Mouse (Mus musculus) G1E (cell line): ENCODE data around the gene 4933407L21Rik. TPM values are rescaled to one million over a fixed set of nuclear protein-coding genes. Genes with fewer than 3 reads are reported as not detected.

ENCODE experiments used
- ATAC-seq: 2 replicates; pipeline ENCODE4 v1.8.0; 2016; ENCODE audit warnings: mild to moderate bottlenecking; ENCODE audit not compliant: insufficient number of reproducible peaks, poor library complexity, low FRiP score, severe bottlenecking; ENCODE audit errors: extremely low read depth
- DNase-seq: peaks from one replicate; pipeline ENCODE4 v3.0.0; 2012; ENCODE audit warnings: low spot score
- H3K27me3 ChIP-seq: 2 replicates; pipeline ENCODE4 v1.6.1; 2012; ENCODE audit warnings: mild to moderate bottlenecking, low read length, inconsistent platforms; ENCODE audit not compliant: insufficient read depth
- H3K36me3 ChIP-seq: replicated peaks from 2 replicates; pipeline ENCODE3; 2012; ENCODE audit warnings: mild to moderate bottlenecking, inconsistent platforms
- H3K4me1 ChIP-seq: 2 replicates; pipeline ENCODE4 v1.6.1; 2012; ENCODE audit warnings: low read depth, low read length, inconsistent platforms, mixed read lengths; ENCODE audit not compliant: insufficient read depth
- H3K4me3 ChIP-seq: 2 replicates; pipeline ENCODE4 v1.5.1; 2012; ENCODE audit warnings: low read depth, mild to moderate bottlenecking, inconsistent platforms, low read length, moderate library complexity, mixed read lengths
- H3K9me3 ChIP-seq: replicated peaks from 2 replicates; pipeline ENCODE4 v1.6.1; 2012; ENCODE audit warnings: inconsistent platforms
- CTCF ChIP-seq: IDR thresholded peaks from 2 replicates; pipeline ENCODE4 v1.5.1; 2012; ENCODE audit warnings: low read depth, low read length, inconsistent platforms, mixed read lengths
- GATA1 ChIP-seq: IDR thresholded peaks from 2 replicates; pipeline ENCODE4 v1.6.1; 2012; ENCODE audit warnings: borderline replicate concordance, low read length, inconsistent platforms, mixed read lengths
- GATA2 ChIP-seq: IDR thresholded peaks from 2 replicates; pipeline ENCODE4 v1.6.1; 2012; ENCODE audit warnings: low read depth, low read length, inconsistent platforms, borderline replicate concordance
- POLR2AphosphoS5 ChIP-seq: IDR thresholded peaks from 2 replicates; pipeline ENCODE4 v1.6.1; 2012; ENCODE audit warnings: low read depth, low read length, inconsistent platforms; ENCODE audit not compliant: insufficient replicate concordance
- TAL1 ChIP-seq: conservative IDR thresholded peaks from 2 replicates; pipeline ENCODE4 v1.6.1; 2012; ENCODE audit warnings: low read depth, low read length, inconsistent platforms, mixed read lengths
- polyA plus RNA-seq: library from polyadenylated mRNA; stranded (reverse); fragments of >175 nt; gene quantifications from 2 replicates; pipeline ENCODE4 v1.2.3, GENCODE M21; 2012
- total RNA-seq, 2 experiments: library from RNA; stranded (forward) in 1 of 2; stranded (reverse) in 1 of 2; fragments of 200-1000 nt in 1 of 2; fragments of >200 nt in 1 of 2; fragmentation: Nextera tagmentation in 1 of 2; gene quantifications; 2 replicates each; pipeline ENCODE4 v1.2.3; 2014 to 2017

Gene 4933407L21Rik
- total and polyA plus RNA-seq, 3 experiments = 0.05 TPM; not detected in 2

DNA sequence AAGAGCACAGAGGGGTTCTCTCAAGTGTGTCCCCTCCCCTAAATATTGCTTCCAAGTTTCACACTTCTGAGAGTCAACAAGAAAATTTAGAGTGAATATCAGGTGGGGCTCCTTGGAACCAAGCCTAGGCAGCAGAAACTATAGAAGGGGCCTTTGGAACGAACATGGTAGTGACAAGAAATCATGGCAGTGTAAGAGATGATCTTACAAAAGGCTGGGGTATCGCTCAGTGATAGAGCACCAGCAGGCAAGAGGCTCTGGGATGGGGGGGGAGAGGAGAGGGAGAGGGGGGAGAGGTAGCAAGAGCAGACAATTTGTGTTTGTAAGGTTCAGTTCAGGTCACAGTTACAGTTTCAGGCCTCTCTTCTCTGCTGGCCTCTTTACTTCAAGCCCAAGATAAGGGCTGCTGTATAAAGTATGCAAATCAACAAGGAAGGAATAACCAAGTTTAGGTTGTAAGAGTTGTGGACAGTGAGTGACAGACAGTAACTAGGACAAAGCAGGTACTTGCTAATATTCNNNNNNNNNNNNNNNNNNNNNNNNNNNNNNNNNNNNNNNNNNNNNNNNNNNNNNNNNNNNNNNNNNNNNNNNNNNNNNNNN is 20.9 kb downstream of the 4933407L21Rik start:
- H3K4me1 ChIP-seq = peaks cover 3% of the 10 kb centered on the region; the same call in 1 of the 2 replicates
- 0 out of 2 replicates have a peak, but pooled peaks cover 1% of the 10 kb centered on the region for H3K27me3 ChIP-seq
- DNase-seq = no peak
- no peaks in the 10 kb centered on the region for H3K36me3 ChIP-seq
- TF ChIP-seq TAL1 (no peak), CTCF (no peak), GATA2 (no peak), POLR2AphosphoS5 (no peak), GATA1 (no peak)
- H3K4me3 ChIP-seq = no peak overlapping the region
- no peak for ATAC-seq
- peaks cover 2% of the 10 kb centered on the region; the same call in 1 of the 2 replicates for H3K9me3 ChIP-seq

DNA sequence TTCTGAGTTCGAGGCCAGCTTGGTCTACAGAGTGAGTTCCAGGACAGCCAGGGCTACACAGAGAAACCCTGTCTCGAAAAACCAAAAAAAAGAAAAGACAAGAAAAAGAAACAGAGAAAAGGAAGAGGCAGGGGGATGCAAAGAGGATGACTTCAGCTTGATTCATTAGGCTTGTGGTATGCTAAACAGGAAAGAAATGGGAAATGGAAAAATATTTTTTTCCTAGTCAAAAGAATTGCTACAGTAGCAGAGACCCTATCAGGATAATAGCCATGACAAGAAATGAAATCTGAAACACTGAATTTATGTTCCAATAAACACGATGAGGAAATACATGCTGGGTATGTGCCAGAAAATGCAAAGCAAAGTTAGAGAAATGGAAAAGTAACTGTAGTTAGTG is 26.9 kb downstream of the 4933407L21Rik start:
- H3K4me1 ChIP-seq = peaks cover 37% of the 10 kb centered on the region
- no peak overlapping the region for H3K4me3 ChIP-seq
- DNase-seq (no peak), ATAC-seq (no peak)
- peaks cover 12% of the 10 kb centered on the region for H3K27me3 ChIP-seq
- no peaks in the 10 kb centered on the region for H3K9me3 ChIP-seq
- TF ChIP-seq GATA1 = no peak
- TF ChIP-seq TAL1 = no peak
- TF ChIP-seq POLR2AphosphoS5 = no peak
- no peak for TF ChIP-seq CTCF
- TF ChIP-seq GATA2 = no peak
- H3K36me3 ChIP-seq = no peaks in the 10 kb centered on the region

DNA sequence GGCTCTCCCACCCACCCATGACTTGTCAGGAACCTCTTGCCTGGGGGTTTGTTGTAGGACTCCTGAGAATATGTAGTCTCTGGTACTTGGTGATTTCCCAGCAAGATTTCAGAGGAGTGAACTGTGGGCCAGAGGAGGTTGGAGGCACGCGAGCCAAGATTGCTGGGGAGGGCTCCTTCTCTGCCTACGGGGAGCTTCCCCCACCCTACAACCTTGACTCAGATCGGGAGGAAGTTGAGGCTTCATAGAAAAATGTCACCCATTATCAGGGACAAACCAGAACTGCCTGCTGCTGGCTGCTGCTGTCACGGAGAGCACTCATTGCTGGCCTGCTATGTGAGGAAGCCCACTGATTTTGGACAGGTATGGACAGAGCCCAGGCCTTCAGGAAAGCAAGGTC is 29.0 kb downstream of the 4933407L21Rik start:
- Histone ChIP-seq H3K9me3 (no peaks in the 10 kb centered on the region), H3K4me3 (no peak overlapping the region; the same call in 1 of the 2 replicates), H3K36me3 (no peaks in the 10 kb centered on the region), H3K27me3 (peaks cover 12% of the 10 kb centered on the region), H3K4me1 (peaks cover 56% of the 10 kb centered on the region)
- no peak for DNase-seq
- no peak for ATAC-seq
- TF ChIP-seq TAL1 (no peak), CTCF (no peak), GATA2 (no peak), GATA1 (no peak), POLR2AphosphoS5 (no peak)

DNA sequence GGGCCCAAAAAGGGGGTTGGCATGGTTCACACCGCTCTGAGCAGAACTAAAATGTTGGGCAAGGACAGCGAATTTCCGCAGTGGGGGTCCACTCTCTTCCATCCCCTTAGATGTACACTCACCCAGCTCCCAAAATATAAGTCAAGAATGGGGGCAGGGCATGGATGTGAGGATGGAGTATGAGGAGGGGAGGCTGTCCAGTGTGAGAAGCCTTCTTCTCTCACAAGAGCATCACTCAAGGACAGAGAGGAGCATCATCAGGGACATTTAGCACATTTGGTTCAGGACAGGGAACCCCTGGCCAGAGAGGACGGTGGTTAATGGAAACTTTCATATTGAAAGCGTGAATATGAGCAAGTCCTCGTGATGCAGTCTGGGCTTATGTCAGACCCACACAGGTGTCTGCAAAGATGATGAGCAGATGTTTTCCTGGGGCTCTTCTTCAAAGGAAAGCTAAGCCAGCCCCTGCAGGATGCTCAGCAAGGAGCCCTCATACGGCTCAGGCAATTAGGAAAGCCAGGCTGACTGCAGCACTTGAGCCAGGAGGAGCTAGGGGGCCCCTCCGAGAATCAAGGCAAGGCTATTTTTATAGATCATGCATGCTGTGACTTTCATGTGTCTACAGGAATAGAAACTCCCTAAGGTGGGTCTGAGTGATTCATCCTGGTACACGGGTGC is 29.8 kb downstream of the 4933407L21Rik start:
- DNase-seq (no peak), ATAC-seq (no peak)
- Histone ChIP-seq H3K4me3 (no peak overlapping the region), H3K4me1 (peaks cover 57% of the 10 kb centered on the region), H3K36me3 (no peaks in the 10 kb centered on the region), H3K9me3 (no peaks in the 10 kb centered on the region), H3K27me3 (peaks cover 12% of the 10 kb centered on the region)
- TF ChIP-seq TAL1 = no peak
- TF ChIP-seq POLR2AphosphoS5 = no peak
- TF ChIP-seq CTCF = no peak
- TF ChIP-seq GATA1 = no peak
- TF ChIP-seq GATA2 = no peak

DNA sequence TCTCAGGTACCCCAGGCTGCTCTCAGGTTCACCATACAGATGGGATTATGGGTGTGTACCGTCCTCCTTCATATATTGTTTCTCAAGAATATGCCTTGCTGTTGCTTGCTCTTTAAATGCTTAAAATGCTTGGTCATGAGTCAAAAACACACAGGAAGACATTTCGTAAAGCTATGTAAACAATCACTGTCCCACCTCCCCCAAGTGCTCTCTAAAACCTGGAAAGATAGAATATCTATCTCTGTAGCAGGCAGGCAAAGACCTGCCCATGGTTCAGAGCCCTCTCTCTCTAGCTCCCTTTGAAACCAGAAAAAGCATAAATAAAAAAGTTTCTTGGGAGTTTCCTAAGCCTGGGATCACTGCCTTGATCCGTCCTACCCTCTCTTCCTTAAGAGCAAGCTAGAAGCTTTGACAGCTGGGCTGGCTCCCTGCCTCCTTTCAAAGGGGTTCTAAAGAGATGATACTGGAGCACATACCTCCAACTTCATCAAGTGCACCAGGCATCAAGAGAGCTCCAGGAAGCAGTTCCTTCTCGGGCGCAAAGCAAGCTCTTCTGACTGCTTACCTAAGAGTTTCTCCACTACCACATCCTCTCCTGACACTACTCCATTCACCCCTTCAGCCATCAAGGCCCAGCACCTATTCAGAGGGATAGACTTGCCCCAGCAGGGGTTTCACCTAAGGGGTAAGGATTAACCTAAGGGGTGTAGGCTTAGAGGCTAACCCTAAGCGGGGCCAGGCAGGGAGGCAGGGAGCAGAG is 31.0 kb downstream of the 4933407L21Rik start:
- no peak for TF ChIP-seq GATA1
- TF ChIP-seq GATA2 = no peak
- no peak for TF ChIP-seq CTCF
- TF ChIP-seq POLR2AphosphoS5 = no peak
- TF ChIP-seq TAL1 = no peak
- DNase-seq (no peak), ATAC-seq (no peak)
- no peaks in the 10 kb centered on the region for H3K9me3 ChIP-seq
- H3K4me3 ChIP-seq = no peak overlapping the region
- no peaks in the 10 kb centered on the region for H3K36me3 ChIP-seq
- peaks cover 12% of the 10 kb centered on the region for H3K27me3 ChIP-seq
- H3K4me1 ChIP-seq = peaks cover 54% of the 10 kb centered on the region

DNA sequence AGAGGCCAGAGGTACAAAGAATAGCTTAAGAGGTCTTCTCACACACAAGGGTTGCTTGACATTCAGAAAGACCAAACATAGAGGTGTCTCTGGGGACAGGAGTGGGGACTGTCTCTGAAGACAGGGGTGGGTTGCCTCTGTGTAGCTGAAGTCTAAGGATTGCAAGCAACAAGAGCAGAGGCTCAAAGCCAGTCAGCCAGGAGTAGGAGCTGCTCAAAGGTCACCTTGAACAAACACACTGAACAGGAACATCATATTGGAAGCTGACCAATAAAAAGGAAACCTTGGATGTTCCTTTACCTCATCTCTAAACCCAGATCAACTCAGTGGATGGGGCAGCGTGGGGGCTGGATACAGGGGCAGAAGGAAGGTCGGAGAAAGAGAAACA is 31.6 kb downstream of the 4933407L21Rik start:
- peaks cover 54% of the 10 kb centered on the region for H3K4me1 ChIP-seq
- no peak for TF ChIP-seq CTCF
- TF ChIP-seq POLR2AphosphoS5 = no peak
- peaks cover 12% of the 10 kb centered on the region for H3K27me3 ChIP-seq
- no peak overlapping the region for H3K4me3 ChIP-seq
- ATAC-seq (no peak), DNase-seq (no peak)
- no peaks in the 10 kb centered on the region for H3K36me3 ChIP-seq
- H3K9me3 ChIP-seq = no peaks in the 10 kb centered on the region
